Mouse (Mus musculus): ENCODE results near the gene Trmt10c. TPM values are rescaled to one million over a fixed set of nuclear protein-coding genes. Genes with fewer than 3 reads are reported as not detected.

Trmt10c gene
- polyA plus RNA-seq, 1 experiment from 2014 or later: 28.6 TPM

- Histone ChIP-seq H3K4me3 (no peak overlapping the region), H3K27me3 (replicated peaks) (no peaks in the 10 kb centered on the region), H3K4me1 (no peaks in the 10 kb centered on the region), H3K36me3 (peaks cover 36% of the 10 kb centered on the region), H3K9me3 (no peaks in the 10 kb centered on the region), H3K9ac (no peak overlapping the region), H3K4me2 (replicated peaks) (no peak overlapping the region), H3K27ac (no peak overlapping the region)
- ATAC-seq (ENCODE audit: low FRiP score, low read depth): no peak
- WGBS: 94% methylated on average over 4 of the region's 4 CpGs
Measured at GRCm38 (mm10) chr16:55990311-55990710, 47.3 kb downstream of the Trmt10c start.

GRCm38 (mm10) chr16:55986001-55986400 lies 51.6 kb downstream of the Trmt10c start:
- WGBS: 94% methylated on average over 3 of the region's 3 CpGs
- Histone ChIP-seq H3K4me2 (replicated peaks) (no peak overlapping the region), H3K4me3 (no peak overlapping the region), H3K27ac (no peak overlapping the region), H3K4me1 (no peaks in the 10 kb centered on the region), H3K9ac (no peak overlapping the region), H3K9me3 (no peaks in the 10 kb centered on the region), H3K27me3 (replicated peaks) (no peaks in the 10 kb centered on the region), H3K36me3 (peaks cover 18% of the 10 kb centered on the region)
- ATAC-seq (ENCODE audit: low FRiP score, low read depth): no peak

Small RNAs within 50 kb of the gene (microRNA-seq; reads per million reads assigned to microRNA genes)
- gene Gm24047: not detected

Other genes with a start within 250 kb of the Trmt10c start
- gene Nfkbiz, start 198.9 kb downstream of the Trmt10c start, polyA plus RNA-seq (2016; fragmentation: Nextera tagmentation; extraction: Ambion mirVana): 1.7 and 2.3 TPM in 2 replicates
- gene Nxpe3, start 142.5 kb downstream of the Trmt10c start, polyA plus RNA-seq (2016; fragmentation: Nextera tagmentation; extraction: Ambion mirVana): 0.91 and 0.96 TPM in 2 replicates
- 19.0 and 19.7 TPM in 2 replicates for gene Cep97, start 103.0 kb downstream of the Trmt10c start, polyA plus RNA-seq (2016; fragmentation: Nextera tagmentation; extraction: Ambion mirVana)
- gene Rpl24, start 71.5 kb downstream of the Trmt10c start, polyA plus RNA-seq (2016; fragmentation: Nextera tagmentation; extraction: Ambion mirVana): 656 and 680 TPM in 2 replicates
- 18.4 and 19.1 TPM in 2 replicates for gene Zbtb11, start 63.9 kb downstream of the Trmt10c start, polyA plus RNA-seq (2016; fragmentation: Nextera tagmentation; extraction: Ambion mirVana)
- 264 and 270 TPM in 2 replicates for gene Pcnp, start 8.1 kb downstream of the Trmt10c start, polyA plus RNA-seq (2016; fragmentation: Nextera tagmentation; extraction: Ambion mirVana)
- 44.9 and 51.6 TPM in 2 replicates for gene Senp7, start 10.5 kb upstream of the Trmt10c start, polyA plus RNA-seq (2016; fragmentation: Nextera tagmentation; extraction: Ambion mirVana)
- 0.19 and 0.28 TPM in 2 replicates for gene Impg2, start 166.5 kb upstream of the Trmt10c start, polyA plus RNA-seq (2016; fragmentation: Nextera tagmentation; extraction: Ambion mirVana)

Measured in neural tube, embryonic 12.5 days (tissue).